Mouse (Mus musculus) heart, postnatal 0 days (tissue): ENCODE measurements around the gene Pdp2. TPM values are rescaled to one million over a fixed set of nuclear protein-coding genes. Genes with fewer than 3 reads are reported as not detected.
A peak's percentile ranks its signal among the peaks of the same experiment; 100 is the strongest.

Source experiments
- ATAC-seq: fragments of 200-750 bp; cut with Nextera tagmentation; 2 replicates; pipeline ENCODE4 v1.8.0; 2017; ENCODE audit warnings: low read depth, moderate number of reproducible peaks, moderate library complexity; ENCODE audit not compliant: insufficient read depth
- DNase-seq: peaks from one replicate; pipeline ENCODE4 v3.0.0-alpha.2; 2016; ENCODE audit warnings: low spot score
- H3K27ac ChIP-seq: fragments of 300-500 bp; sonication (generic); 2 replicates; pipeline ENCODE4 v1.5.1; 2014; ENCODE audit warnings: low read depth, mild to moderate bottlenecking
- H3K27me3 ChIP-seq: fragments of 300-500 bp; sonication (generic); 2 replicates; pipeline ENCODE4 v1.6.1; 2014; ENCODE audit warnings: low read length, mixed read lengths; ENCODE audit not compliant: control insufficient read depth, insufficient read depth
- H3K36me3 ChIP-seq: fragments of 300-500 bp; sonication (generic); replicated peaks from 2 replicates; pipeline ENCODE4 v1.6.1; 2014; ENCODE audit warnings: low read length, mixed read lengths; ENCODE audit not compliant: control insufficient read depth, insufficient read depth
- H3K4me1 ChIP-seq: fragments of 300-500 bp; sonication (generic); 2 replicates; pipeline ENCODE4 v1.6.1; 2014; ENCODE audit warnings: antibody characterized with exemption; ENCODE audit not compliant: control insufficient read depth, insufficient read depth
- H3K4me2 ChIP-seq: fragments of 300-500 bp; sonication (generic); 2 replicates; pipeline ENCODE4 v1.6.1; 2014; ENCODE audit warnings: low read depth, mild to moderate bottlenecking, low read length, moderate library complexity
- H3K4me3 ChIP-seq: fragments of 300-500 bp; sonication (generic); 2 replicates; pipeline ENCODE4 v1.5.1; 2014; ENCODE audit warnings: low read depth, low read length
- H3K9ac ChIP-seq: fragments of 300-500 bp; sonication (generic); replicated peaks from 2 replicates; pipeline ENCODE4 v1.6.1; 2014; ENCODE audit warnings: low read depth, low read length, mixed read lengths
- H3K9me3 ChIP-seq: fragments of 300-500 bp; sonication (generic); replicated peaks from 2 replicates; pipeline ENCODE4 v1.6.1; 2016; ENCODE audit warnings: low read length; ENCODE audit not compliant: control insufficient read depth
- CTCF ChIP-seq: IDR thresholded peaks from 2 replicates; pipeline ENCODE4 v1.5.1; 2016; ENCODE audit warnings: antibody characterized with exemption, control low read depth, low read depth
- EP300 ChIP-seq: IDR thresholded peaks from 2 replicates; pipeline ENCODE4 v1.6.1; 2016; ENCODE audit warnings: antibody characterized with exemption, low read depth
- WGBS: fragments of 180-500 bp; shearing (Covaris S2); extraction: QIAGEN DNeasy Blood & Tissue Kit; methylation state at CpG from one replicate; pipeline ENCODE4 v1.1.7; 2014; 5-methylcytosine and 5-hydroxymethylcytosine counted together
- polyA plus RNA-seq: library from polyadenylated mRNA; unstranded; fragments of >200 nt; fragmentation: Nextera tagmentation; extraction: Ambion mirVana; gene quantifications from 2 replicates; pipeline ENCODE4 v1.2.1, GENCODE M21; 2015
- total RNA-seq: library from RNA; depleted of rRNA; stranded (reverse); fragments of >200 nt; gene quantifications from 2 replicates; pipeline ENCODE4 v1.2.3, GENCODE M21; 2014; ENCODE audit warnings: low replicate concordance; rRNA removed

Gene Pdp2
- 4.0 and 4.2 TPM in 2 replicates for total RNA-seq
- polyA plus RNA-seq = 5.7 and 6.1 TPM in 2 replicates

DNA sequence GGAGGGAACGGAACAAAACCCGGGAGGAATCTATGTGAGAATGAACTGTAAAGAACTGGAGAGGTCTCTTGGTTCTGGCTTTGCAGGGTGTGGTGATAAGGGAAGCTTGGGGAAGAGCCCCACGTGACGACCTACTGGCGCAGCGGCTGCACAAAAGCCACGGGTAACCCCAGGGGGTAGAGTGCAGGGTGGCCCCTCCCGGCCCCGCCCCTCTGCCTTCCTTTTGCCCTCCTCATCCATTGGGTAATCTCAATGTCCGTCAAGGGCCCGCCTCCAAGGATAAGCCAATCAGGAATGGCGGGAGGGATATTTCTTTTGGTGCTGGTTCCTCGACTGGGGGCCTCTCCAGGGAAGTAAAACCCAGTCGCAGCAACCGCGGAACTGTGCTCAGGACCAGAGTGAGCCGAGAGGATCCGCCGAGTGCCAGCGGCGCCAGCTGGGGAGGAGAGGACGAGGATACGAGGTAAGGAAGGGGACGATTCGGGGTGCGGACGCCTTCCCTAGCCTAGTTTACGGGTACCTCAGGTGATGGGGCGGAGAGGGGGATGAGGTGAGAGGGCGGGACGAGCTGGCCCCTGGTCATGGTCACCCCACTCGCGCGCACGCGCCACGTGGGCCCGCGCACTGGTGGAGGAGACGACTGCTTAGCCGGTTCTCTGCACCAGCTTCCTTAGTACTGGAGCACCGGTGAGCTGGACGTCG lies at the start of gene Pdp2:
Gene Pdp2, plus strand, starts transcription at position 319 of the 702 bp plus-strand sequence.
- Histone ChIP-seq H3K4me3 (peak within 1 kb of the TSS; percentile 68), H3K27ac (peak within 1 kb of the TSS; percentile 74), H3K9ac (peak within 1 kb of the TSS; percentile 56), H3K36me3 (peaks cover 17% of the 10 kb centered on the region), H3K4me2 (peak within 1 kb of the TSS; percentile 87), H3K4me1 (peaks cover 6% of the 10 kb centered on the region), H3K27me3 (no peaks in the 10 kb centered on the region), H3K9me3 (no peaks in the 10 kb centered on the region)
- TF ChIP-seq EP300 (no peak), CTCF (no peak)
- under 1% methylated on average over 43 of the region's 44 CpGs for WGBS
- DNase-seq = peak; percentile 89
- ATAC-seq = peak; percentile 97

DNA sequence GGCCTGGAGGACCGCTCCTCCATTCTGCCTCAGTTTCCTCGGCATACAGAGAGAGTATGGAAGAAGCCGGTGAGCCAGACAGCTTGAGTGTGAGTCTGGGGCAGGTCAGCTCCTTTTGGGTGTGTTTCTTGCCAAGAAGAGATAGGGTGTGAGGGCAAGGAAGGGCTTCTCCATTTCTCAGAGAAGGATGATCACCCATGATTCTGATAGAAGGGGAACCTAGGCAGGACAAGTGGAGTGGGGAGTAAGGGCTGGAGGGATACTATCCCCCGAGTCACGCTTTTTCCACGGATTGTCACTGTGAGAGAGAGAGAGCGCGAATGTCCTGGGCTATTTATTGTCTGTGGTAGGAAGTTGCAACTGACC lies 49.8 kb upstream of the Pdp2 start:
- H3K27ac ChIP-seq = no peak overlapping the region
- H3K4me3 ChIP-seq = peak overlapping the region; percentile 56
- H3K4me2 ChIP-seq = peak overlapping the region; percentile 93
- 0 out of 2 replicates have a peak, but pooled peaks have one; percentile 6 for ATAC-seq
- H3K27me3 ChIP-seq = peaks cover 54% of the 10 kb centered on the region
- no peaks in the 10 kb centered on the region for H3K9me3 ChIP-seq
- DNase-seq = no peak
- no peaks in the 10 kb centered on the region for H3K36me3 ChIP-seq
- TF ChIP-seq EP300 = no peak
- no peak for TF ChIP-seq CTCF
- 0 out of 2 replicates have a peak overlapping the region, but pooled peaks have one; percentile 12 for H3K9ac ChIP-seq
- WGBS = 13% methylated on average over 8 of the region's 8 CpGs
- H3K4me1 ChIP-seq = peaks cover 9% of the 10 kb centered on the region; the same call in 1 of the 2 replicates

DNA sequence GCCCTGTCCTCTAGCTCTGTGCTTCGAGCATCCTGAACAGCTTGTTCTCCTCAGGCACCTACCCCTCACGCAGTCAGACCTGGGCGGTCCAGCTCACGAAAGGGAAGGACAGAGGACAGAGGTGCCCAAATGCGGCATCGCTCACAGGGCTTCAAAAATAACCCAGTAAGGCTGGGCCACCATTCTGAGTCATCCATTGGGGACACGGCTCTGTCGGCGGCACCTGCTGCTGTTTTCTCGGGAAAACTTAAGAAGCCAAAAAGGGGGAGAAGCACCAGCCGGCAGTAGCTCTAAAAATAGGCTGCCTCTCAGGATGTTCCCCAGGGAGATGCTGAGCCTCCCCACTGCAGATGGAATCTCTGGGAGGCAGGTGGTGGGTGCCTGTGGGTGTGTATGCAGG lies 49.1 kb upstream of the Pdp2 start:
- H3K27ac ChIP-seq = no peak overlapping the region
- H3K27me3 ChIP-seq = peaks cover 54% of the 10 kb centered on the region
- WGBS = 15% methylated on average over 11 of the region's 11 CpGs
- peak overlapping the region; percentile 17; the same call in 1 of the 2 replicates for H3K4me3 ChIP-seq
- ATAC-seq (no peak), DNase-seq (no peak)
- H3K9ac ChIP-seq = no peak overlapping the region
- TF ChIP-seq CTCF (no peak), EP300 (no peak)
- no peaks in the 10 kb centered on the region for H3K36me3 ChIP-seq
- peak overlapping the region; percentile 93 for H3K4me2 ChIP-seq
- H3K4me1 ChIP-seq = peaks cover 9% of the 10 kb centered on the region; the same call in 1 of the 2 replicates
- no peaks in the 10 kb centered on the region for H3K9me3 ChIP-seq

DNA sequence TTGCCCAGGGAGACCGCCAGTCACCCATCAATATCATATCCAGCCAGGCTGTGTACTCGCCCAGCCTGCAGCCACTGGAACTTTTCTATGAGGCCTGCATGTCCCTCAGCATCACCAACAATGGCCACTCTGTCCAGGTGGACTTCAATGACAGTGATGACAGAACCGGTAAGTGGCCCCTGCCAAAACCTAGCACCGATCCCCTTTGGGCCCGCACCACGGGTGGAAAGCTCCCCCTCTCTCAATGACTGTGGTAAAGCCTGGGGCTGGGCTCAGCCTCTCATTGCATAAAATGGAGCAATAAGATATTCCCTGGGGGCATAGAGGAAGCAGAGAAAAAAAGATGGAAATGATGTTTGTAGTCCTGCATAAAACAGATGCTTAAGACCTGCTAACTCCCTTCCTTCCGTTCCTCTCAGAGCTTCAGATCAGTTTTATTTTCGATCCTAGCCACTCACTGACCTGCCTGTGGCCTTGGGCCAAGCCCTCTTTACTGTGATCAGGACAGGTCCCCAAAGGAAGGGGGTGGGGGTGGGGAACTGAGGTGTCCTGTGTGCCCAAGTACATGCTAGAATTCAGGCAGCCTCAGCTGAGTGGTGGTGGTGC lies 47.7 kb upstream of the Pdp2 start:
- WGBS = 78% methylated on average over 8 of the region's 8 CpGs
- ATAC-seq (no peak), DNase-seq (no peak)
- H3K9ac ChIP-seq = no peak overlapping the region
- H3K4me3 ChIP-seq = no peak overlapping the region
- H3K4me1 ChIP-seq = peaks cover 9% of the 10 kb centered on the region; the same call in 1 of the 2 replicates
- H3K4me2 ChIP-seq = no peak overlapping the region
- H3K27me3 ChIP-seq = peaks cover 48% of the 10 kb centered on the region
- no peaks in the 10 kb centered on the region for H3K36me3 ChIP-seq
- TF ChIP-seq EP300 (0 out of 2 replicates have a peak, but pooled peaks have one; percentile 32), CTCF (no peak)
- no peaks in the 10 kb centered on the region for H3K9me3 ChIP-seq
- no peak overlapping the region for H3K27ac ChIP-seq

DNA sequence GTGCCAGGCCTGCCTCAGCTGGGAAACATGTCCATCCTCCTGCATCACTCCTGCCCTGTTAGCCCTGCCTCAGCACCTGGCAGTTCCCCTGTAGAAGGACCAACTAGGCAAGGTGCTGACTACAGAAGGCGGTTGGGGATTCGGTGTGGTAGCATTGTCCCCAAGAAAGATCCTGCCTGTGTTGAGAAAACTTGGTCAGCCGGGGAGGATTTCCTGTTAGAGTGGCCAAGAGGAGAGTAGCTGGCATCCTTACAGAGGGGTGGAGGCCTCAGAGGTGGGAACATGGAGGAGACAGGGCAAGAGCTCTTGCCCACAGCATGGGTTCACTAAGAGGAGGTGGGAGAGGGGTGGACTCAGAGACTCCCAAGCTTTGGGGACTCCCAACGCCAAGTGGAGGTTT lies 36.1 kb upstream of the Pdp2 start:
- H3K4me1 ChIP-seq = no peaks in the 10 kb centered on the region
- H3K36me3 ChIP-seq = no peaks in the 10 kb centered on the region
- H3K9ac ChIP-seq = no peak overlapping the region
- WGBS = 57% methylated on average over 4 of the region's 4 CpGs
- no peak for TF ChIP-seq CTCF
- no peak for TF ChIP-seq EP300
- no peak overlapping the region for H3K27ac ChIP-seq
- H3K27me3 ChIP-seq = no peaks in the 10 kb centered on the region
- no peak overlapping the region for H3K4me2 ChIP-seq
- ATAC-seq (no peak), DNase-seq (no peak)
- no peak overlapping the region for H3K4me3 ChIP-seq
- no peaks in the 10 kb centered on the region for H3K9me3 ChIP-seq

DNA sequence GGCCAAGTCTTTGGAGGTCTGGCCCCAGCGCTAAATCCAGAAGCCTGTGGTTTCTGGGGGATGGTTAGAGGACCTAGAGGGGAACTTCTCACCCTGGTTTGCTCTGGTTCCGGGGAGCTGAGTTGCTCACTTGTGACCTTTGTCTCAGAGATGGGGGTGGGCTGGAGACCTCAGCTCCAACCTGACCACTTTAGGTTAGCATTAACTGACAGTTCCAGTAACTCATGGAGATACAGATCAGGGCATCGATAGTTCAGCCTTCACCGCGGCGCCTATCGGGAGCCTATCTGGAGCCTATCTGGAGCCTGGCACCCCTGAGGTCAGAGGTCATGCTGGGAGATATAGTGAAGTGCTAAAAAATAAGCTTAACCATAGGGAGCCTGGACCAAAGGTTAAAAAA lies 34.0 kb upstream of the Pdp2 start:
- TF ChIP-seq CTCF = no peak
- TF ChIP-seq EP300 = no peak
- Histone ChIP-seq H3K4me2 (no peak overlapping the region), H3K27ac (no peak overlapping the region), H3K4me1 (no peaks in the 10 kb centered on the region), H3K4me3 (no peak overlapping the region), H3K36me3 (no peaks in the 10 kb centered on the region), H3K27me3 (no peaks in the 10 kb centered on the region), H3K9me3 (no peaks in the 10 kb centered on the region), H3K9ac (no peak overlapping the region)
- 57% methylated on average over 7 of the region's 7 CpGs for WGBS
- DNase-seq (no peak), ATAC-seq (no peak)
